Mouse (Mus musculus): ENCODE data around the gene Ccdc124. TPM values are rescaled to one million over a fixed set of nuclear protein-coding genes. Genes with fewer than 3 reads are reported as not detected.

Gene Ccdc124
- total and polyA plus RNA-seq, 2 experiments = 22.1 to 34.4 TPM

- DNase-seq (ENCODE audit: extremely low read depth, low read depth, low spot score) = no peak
- TF ChIP-seq CTCF (IDR thresholded peaks at IDR 0.05; ENCODE audit: low read depth, low read length) = no peak
- TF ChIP-seq POLR2A (IDR thresholded peaks at IDR 0.05; ENCODE audit: extremely low read depth, insufficient read depth, low read length) = no peak
- H3K36me3 ChIP-seq (ENCODE audit: control insufficient read depth, insufficient read depth, low read length) = no peaks in the 10 kb centered on the region
- no peak overlapping the region for H3K9ac ChIP-seq (ENCODE audit: low read depth, low read length)
- no peaks in the 10 kb centered on the region for H3K79me2 ChIP-seq (ENCODE audit: control insufficient read depth, insufficient read depth, low read length)
- H3K4me3 ChIP-seq (ENCODE audit: insufficient read depth, low read depth, low read length) = no peak overlapping the region
- H3K27me3 ChIP-seq (ENCODE audit: control insufficient read depth, insufficient read depth, low read length) = no peaks in the 10 kb centered on the region
- peaks cover 8% of the 10 kb centered on the region for H3K4me1 ChIP-seq (ENCODE audit: control insufficient read depth, insufficient read depth, low read length)
- 60% methylated on average over 4 of the region's 4 CpGs for WGBS
- H3K27ac ChIP-seq (replicated peaks; ENCODE audit: insufficient read depth, low read depth, low read length) = no peak overlapping the region
These were observed 29.4 kb upstream of the Ccdc124 start for GRCm38 (mm10) chr8:70903112-70903511.

GRCm38 (mm10) chr8:70902211-70902610 is 28.5 kb upstream of the Ccdc124 start:
- no peak for TF ChIP-seq CTCF (IDR thresholded peaks at IDR 0.05; ENCODE audit: low read depth, low read length)
- TF ChIP-seq POLR2A (IDR thresholded peaks at IDR 0.05; ENCODE audit: extremely low read depth, insufficient read depth, low read length) = no peak
- H3K36me3 ChIP-seq (ENCODE audit: control insufficient read depth, insufficient read depth, low read length) = no peaks in the 10 kb centered on the region
- DNase-seq (ENCODE audit: extremely low read depth, low read depth, low spot score) = no peak
- H3K4me3 ChIP-seq (ENCODE audit: insufficient read depth, low read depth, low read length) = no peak overlapping the region
- no peaks in the 10 kb centered on the region for H3K27me3 ChIP-seq (ENCODE audit: control insufficient read depth, insufficient read depth, low read length)
- H3K79me2 ChIP-seq (ENCODE audit: control insufficient read depth, insufficient read depth, low read length) = no peaks in the 10 kb centered on the region
- H3K27ac ChIP-seq (replicated peaks; ENCODE audit: insufficient read depth, low read depth, low read length) = no peak overlapping the region
- no peak overlapping the region for H3K9ac ChIP-seq (ENCODE audit: low read depth, low read length)
- 54% methylated on average over 5 of the region's 5 CpGs for WGBS
- H3K4me1 ChIP-seq (ENCODE audit: control insufficient read depth, insufficient read depth, low read length) = peaks cover 8% of the 10 kb centered on the region

- H3K9ac ChIP-seq (ENCODE audit: low read depth, low read length) = no peak overlapping the region
- peaks cover 10% of the 10 kb centered on the region; the same call in 1 of the 2 replicates for H3K79me2 ChIP-seq (ENCODE audit: control insufficient read depth, insufficient read depth, low read length)
- TF ChIP-seq CTCF (IDR thresholded peaks at IDR 0.05; ENCODE audit: low read depth, low read length) = no peak
- TF ChIP-seq POLR2A (IDR thresholded peaks at IDR 0.05; ENCODE audit: extremely low read depth, insufficient read depth, low read length) = no peak
- no peaks in the 10 kb centered on the region for H3K27me3 ChIP-seq (ENCODE audit: control insufficient read depth, insufficient read depth, low read length)
- peaks cover 5% of the 10 kb centered on the region for H3K4me1 ChIP-seq (ENCODE audit: control insufficient read depth, insufficient read depth, low read length)
- WGBS = 86% methylated on average over 2 of the region's 2 CpGs
- H3K27ac ChIP-seq (replicated peaks; ENCODE audit: insufficient read depth, low read depth, low read length) = no peak overlapping the region
- no peak overlapping the region for H3K4me3 ChIP-seq (ENCODE audit: insufficient read depth, low read depth, low read length)
- H3K36me3 ChIP-seq (ENCODE audit: control insufficient read depth, insufficient read depth, low read length) = no peaks in the 10 kb centered on the region
- DNase-seq (ENCODE audit: extremely low read depth, low read depth, low spot score) = no peak
These were observed 27.2 kb upstream of the Ccdc124 start for GRCm38 (mm10) chr8:70900872-70901387.

- Histone ChIP-seq H3K4me1 (ENCODE audit: control insufficient read depth, insufficient read depth, low read length) (peaks cover 5% of the 10 kb centered on the region), H3K9ac (ENCODE audit: low read depth, low read length) (no peak overlapping the region), H3K36me3 (ENCODE audit: control insufficient read depth, insufficient read depth, low read length) (peaks cover 12% of the 10 kb centered on the region), H3K79me2 (ENCODE audit: control insufficient read depth, insufficient read depth, low read length) (peaks cover 10% of the 10 kb centered on the region; the same call in 1 of the 2 replicates), H3K27ac (replicated peaks; ENCODE audit: insufficient read depth, low read depth, low read length) (no peak overlapping the region), H3K4me3 (ENCODE audit: insufficient read depth, low read depth, low read length) (no peak overlapping the region), H3K27me3 (ENCODE audit: control insufficient read depth, insufficient read depth, low read length) (no peaks in the 10 kb centered on the region)
- DNase-seq (ENCODE audit: extremely low read depth, low read depth, low spot score) = no peak
- TF ChIP-seq POLR2A (IDR thresholded peaks at IDR 0.05; ENCODE audit: extremely low read depth, insufficient read depth, low read length) (no peak), CTCF (IDR thresholded peaks at IDR 0.05; ENCODE audit: low read depth, low read length) (no peak)
- 80% methylated on average over 2 of the region's 2 CpGs for WGBS
These were observed 25.5 kb upstream of the Ccdc124 start for GRCm38 (mm10) chr8:70899226-70899625.

DNA sequence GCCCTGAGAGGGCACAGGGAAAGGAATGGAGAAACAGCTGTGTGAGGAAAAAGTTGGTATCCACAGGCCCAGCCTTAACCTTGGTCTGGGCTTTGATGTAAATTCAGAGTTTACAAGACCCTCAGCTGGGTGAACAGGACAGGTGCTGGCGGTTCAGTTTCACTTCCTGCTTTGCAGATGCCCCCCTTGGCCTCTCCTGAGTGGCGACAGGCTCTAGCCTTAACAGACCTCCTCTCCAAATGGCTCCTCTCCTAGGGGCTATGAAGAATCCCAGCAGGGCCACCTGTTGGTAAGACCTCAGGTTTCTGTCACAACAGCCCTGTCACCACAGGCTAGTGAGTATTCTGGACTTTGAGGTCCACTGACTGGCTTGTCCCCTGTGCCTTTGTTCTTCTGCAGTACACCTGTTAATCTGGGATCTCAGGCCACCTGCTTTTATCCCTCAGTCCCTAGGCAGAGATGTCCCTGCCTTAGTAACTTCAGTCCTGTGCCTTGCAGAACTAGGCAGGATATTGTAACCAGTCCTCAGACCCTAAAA is 25.0 kb upstream of the Ccdc124 start:
- WGBS = 65% methylated on average over 2 of the region's 2 CpGs
- no peak for DNase-seq (ENCODE audit: extremely low read depth, low read depth, low spot score)
- peaks cover 5% of the 10 kb centered on the region for H3K4me1 ChIP-seq (ENCODE audit: control insufficient read depth, insufficient read depth, low read length)
- peaks cover 13% of the 10 kb centered on the region for H3K36me3 ChIP-seq (ENCODE audit: control insufficient read depth, insufficient read depth, low read length)
- peaks cover 10% of the 10 kb centered on the region; the same call in 1 of the 2 replicates for H3K79me2 ChIP-seq (ENCODE audit: control insufficient read depth, insufficient read depth, low read length)
- no peak overlapping the region for H3K9ac ChIP-seq (ENCODE audit: low read depth, low read length)
- H3K4me3 ChIP-seq (ENCODE audit: insufficient read depth, low read depth, low read length) = no peak overlapping the region
- H3K27me3 ChIP-seq (ENCODE audit: control insufficient read depth, insufficient read depth, low read length) = no peaks in the 10 kb centered on the region
- no peak overlapping the region for H3K27ac ChIP-seq (replicated peaks; ENCODE audit: insufficient read depth, low read depth, low read length)
- no peak for TF ChIP-seq CTCF (IDR thresholded peaks at IDR 0.05; ENCODE audit: low read depth, low read length)
- no peak for TF ChIP-seq POLR2A (IDR thresholded peaks at IDR 0.05; ENCODE audit: extremely low read depth, insufficient read depth, low read length)

Data from liver, adult 2 months (tissue).